Mouse (Mus musculus): ENCODE data around the gene Prkag2. TPM values are rescaled to one million over a fixed set of nuclear protein-coding genes. Genes with fewer than 3 reads are reported as not detected.

Gene Prkag2
- polyA plus RNA-seq, 1 experiment: 6.2 TPM

GRCm38 (mm10) chr5:25122534-25122933, 22.1 kb upstream of the Prkag2 start:
- H3K79me3 ChIP-seq (ENCODE audit: low read depth): no peaks in the 10 kb centered on the region
- no peak overlapping the region for H3K4me3 ChIP-seq (ENCODE audit: insufficient read depth, poor library complexity, severe bottlenecking)
- no peak overlapping the region for H3ac ChIP-seq (ENCODE audit: control insufficient read depth, insufficient read length, low read depth)
- H3K36me3 ChIP-seq (ENCODE audit: control insufficient read depth, insufficient read depth): no peaks in the 10 kb centered on the region
- no peaks in the 10 kb centered on the region for H3K79me2 ChIP-seq (ENCODE audit: control insufficient read depth, insufficient read depth)
- no peaks in the 10 kb centered on the region for H3K27me3 ChIP-seq (ENCODE audit: control insufficient read depth, insufficient read depth, insufficient read length)
- TF ChIP-seq MAX (IDR thresholded peaks at IDR 0.05) (no peak), FOSL1 (IDR thresholded peaks at IDR 0.05; ENCODE audit: insufficient read depth, low read length, poor library complexity, severe bottlenecking) (no peak), CTCF (IDR thresholded peaks at IDR 0.05; ENCODE audit: control insufficient read depth, insufficient read depth, insufficient read length) (no peak), MYOD1 (IDR thresholded peaks at IDR 0.05; ENCODE audit: control insufficient read depth, insufficient read length, low read depth) (no peak), USF1 (IDR thresholded peaks at IDR 0.05; ENCODE audit: low read depth) (no peak), MYOG (IDR thresholded peaks at IDR 0.05; ENCODE audit: control insufficient read depth, extremely low read depth, insufficient read length) (no peak), CEBPB (IDR thresholded peaks at IDR 0.05; ENCODE audit: low read depth) (no peak)

DNA sequence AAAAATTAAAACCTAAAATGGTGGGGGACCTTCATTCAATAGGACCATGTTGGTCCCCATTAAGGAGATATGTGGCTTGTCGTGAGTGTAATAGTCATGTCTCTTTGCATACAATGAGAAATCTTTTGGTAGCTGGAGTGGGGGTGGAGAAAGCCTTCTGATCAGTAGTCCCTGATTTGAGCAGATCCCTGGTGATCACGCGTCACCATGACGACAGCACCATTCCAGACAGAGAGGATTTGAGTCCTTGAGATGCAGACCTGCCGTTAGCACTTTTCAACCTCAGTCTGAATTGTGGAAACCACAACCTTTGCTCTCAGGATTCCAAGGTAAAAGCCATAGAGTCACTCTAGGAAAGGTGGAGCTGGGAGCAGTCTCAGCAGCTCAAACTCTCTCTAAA, 18.7 kb upstream of the Prkag2 start:
- Histone ChIP-seq H3ac (ENCODE audit: control insufficient read depth, insufficient read length, low read depth) (no peak overlapping the region), H3K27me3 (ENCODE audit: control insufficient read depth, insufficient read depth, insufficient read length) (no peaks in the 10 kb centered on the region), H3K36me3 (ENCODE audit: control insufficient read depth, insufficient read depth) (no peaks in the 10 kb centered on the region), H3K79me3 (ENCODE audit: low read depth) (no peaks in the 10 kb centered on the region), H3K79me2 (ENCODE audit: control insufficient read depth, insufficient read depth) (no peaks in the 10 kb centered on the region), H3K4me3 (ENCODE audit: insufficient read depth, poor library complexity, severe bottlenecking) (no peak overlapping the region)
- TF ChIP-seq FOSL1 (IDR thresholded peaks at IDR 0.05; ENCODE audit: insufficient read depth, low read length, poor library complexity, severe bottlenecking): no peak
- no peak for TF ChIP-seq MYOG (IDR thresholded peaks at IDR 0.05; ENCODE audit: control insufficient read depth, extremely low read depth, insufficient read length)
- TF ChIP-seq MYOD1 (IDR thresholded peaks at IDR 0.05; ENCODE audit: control insufficient read depth, insufficient read length, low read depth): no peak
- no peak for TF ChIP-seq MAX (IDR thresholded peaks at IDR 0.05)
- TF ChIP-seq CEBPB (IDR thresholded peaks at IDR 0.05; ENCODE audit: low read depth): no peak
- TF ChIP-seq CTCF (IDR thresholded peaks at IDR 0.05; ENCODE audit: control insufficient read depth, insufficient read depth, insufficient read length): no peak
- no peak for TF ChIP-seq USF1 (IDR thresholded peaks at IDR 0.05; ENCODE audit: low read depth)

DNA sequence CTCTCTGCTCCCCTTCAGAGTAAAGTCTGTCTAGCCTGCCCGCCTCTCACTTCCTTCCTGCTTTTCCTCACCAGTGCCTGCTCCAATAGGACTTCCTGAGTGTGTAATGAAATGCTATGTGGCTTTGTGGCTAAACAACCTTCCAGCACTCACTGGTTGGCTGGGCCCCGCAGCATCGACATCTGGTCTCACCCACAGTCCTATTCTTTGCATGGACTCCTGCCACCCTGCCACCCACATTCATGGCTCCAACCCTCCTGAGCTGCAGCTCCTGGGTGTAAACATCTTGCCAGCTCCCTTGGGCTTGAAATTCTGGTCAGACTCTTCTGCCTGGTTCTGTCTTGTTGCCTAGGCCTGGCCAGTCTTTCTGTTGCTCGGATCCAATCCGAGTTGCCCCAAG, 15.6 kb upstream of the Prkag2 start:
- no peak overlapping the region for H3ac ChIP-seq (ENCODE audit: control insufficient read depth, insufficient read length, low read depth)
- TF ChIP-seq CEBPB (IDR thresholded peaks at IDR 0.05; ENCODE audit: low read depth) (no peak), MYOG (IDR thresholded peaks at IDR 0.05; ENCODE audit: control insufficient read depth, extremely low read depth, insufficient read length) (no peak), FOSL1 (IDR thresholded peaks at IDR 0.05; ENCODE audit: insufficient read depth, low read length, poor library complexity, severe bottlenecking) (no peak), MYOD1 (IDR thresholded peaks at IDR 0.05; ENCODE audit: control insufficient read depth, insufficient read length, low read depth) (no peak), CTCF (IDR thresholded peaks at IDR 0.05; ENCODE audit: control insufficient read depth, insufficient read depth, insufficient read length) (no peak), MAX (IDR thresholded peaks at IDR 0.05) (no peak), USF1 (IDR thresholded peaks at IDR 0.05; ENCODE audit: low read depth) (no peak)
- H3K79me3 ChIP-seq (ENCODE audit: low read depth): no peaks in the 10 kb centered on the region
- H3K36me3 ChIP-seq (ENCODE audit: control insufficient read depth, insufficient read depth): no peaks in the 10 kb centered on the region
- no peaks in the 10 kb centered on the region for H3K79me2 ChIP-seq (ENCODE audit: control insufficient read depth, insufficient read depth)
- no peak overlapping the region for H3K4me3 ChIP-seq (ENCODE audit: insufficient read depth, poor library complexity, severe bottlenecking)
- peaks cover under 1% of the 10 kb centered on the region for H3K27me3 ChIP-seq (ENCODE audit: control insufficient read depth, insufficient read depth, insufficient read length)

- H3K79me2 ChIP-seq (ENCODE audit: control insufficient read depth, insufficient read depth): no peaks in the 10 kb centered on the region
- H3K4me3 ChIP-seq (ENCODE audit: insufficient read depth, poor library complexity, severe bottlenecking): no peak overlapping the region
- H3K27me3 ChIP-seq (ENCODE audit: control insufficient read depth, insufficient read depth, insufficient read length): peaks cover 8% of the 10 kb centered on the region
- no peak for TF ChIP-seq MAX (IDR thresholded peaks at IDR 0.05)
- TF ChIP-seq CEBPB (IDR thresholded peaks at IDR 0.05; ENCODE audit: low read depth): no peak
- TF ChIP-seq USF1 (IDR thresholded peaks at IDR 0.05; ENCODE audit: low read depth): no peak
- no peak for TF ChIP-seq FOSL1 (IDR thresholded peaks at IDR 0.05; ENCODE audit: insufficient read depth, low read length, poor library complexity, severe bottlenecking)
- TF ChIP-seq CTCF (IDR thresholded peaks at IDR 0.05; ENCODE audit: control insufficient read depth, insufficient read depth, insufficient read length): no peak
- no peak for TF ChIP-seq MYOG (IDR thresholded peaks at IDR 0.05; ENCODE audit: control insufficient read depth, extremely low read depth, insufficient read length)
- no peak for TF ChIP-seq MYOD1 (IDR thresholded peaks at IDR 0.05; ENCODE audit: control insufficient read depth, insufficient read length, low read depth)
- H3K36me3 ChIP-seq (ENCODE audit: control insufficient read depth, insufficient read depth): no peaks in the 10 kb centered on the region
- H3K79me3 ChIP-seq (ENCODE audit: low read depth): no peaks in the 10 kb centered on the region
- no peak overlapping the region for H3ac ChIP-seq (ENCODE audit: control insufficient read depth, insufficient read length, low read depth)
Observed at GRCm38 (mm10) chr5:25115216-25115615, 14.8 kb upstream of the Prkag2 start.

DNA sequence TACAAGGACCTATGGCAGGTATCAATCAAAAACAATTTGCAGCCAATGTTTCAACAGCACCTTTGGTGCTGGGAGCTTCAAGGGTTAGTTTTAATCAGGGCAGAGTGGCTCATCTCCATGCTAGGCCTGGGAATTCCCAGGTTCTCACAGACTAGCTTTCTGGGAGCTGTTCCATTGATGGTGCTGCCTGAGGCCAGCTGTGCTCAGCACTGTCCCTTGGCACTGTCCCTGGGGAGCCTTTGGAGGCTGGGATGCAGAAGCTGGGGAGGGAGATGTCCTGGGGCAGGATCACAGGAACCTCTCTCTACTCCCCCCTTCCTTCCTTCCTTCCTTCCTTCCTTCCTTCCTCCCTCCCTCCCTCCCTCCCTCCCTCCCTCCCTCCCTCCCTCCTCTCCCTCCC, 13.7 kb upstream of the Prkag2 start:
- Histone ChIP-seq H3ac (ENCODE audit: control insufficient read depth, insufficient read length, low read depth) (no peak overlapping the region), H3K79me2 (ENCODE audit: control insufficient read depth, insufficient read depth) (no peaks in the 10 kb centered on the region), H3K79me3 (ENCODE audit: low read depth) (no peaks in the 10 kb centered on the region), H3K27me3 (ENCODE audit: control insufficient read depth, insufficient read depth, insufficient read length) (peaks cover 9% of the 10 kb centered on the region), H3K36me3 (ENCODE audit: control insufficient read depth, insufficient read depth) (no peaks in the 10 kb centered on the region), H3K4me3 (ENCODE audit: insufficient read depth, poor library complexity, severe bottlenecking) (no peak overlapping the region)
- TF ChIP-seq FOSL1 (IDR thresholded peaks at IDR 0.05; ENCODE audit: insufficient read depth, low read length, poor library complexity, severe bottlenecking) (no peak), CEBPB (IDR thresholded peaks at IDR 0.05; ENCODE audit: low read depth) (no peak), MAX (IDR thresholded peaks at IDR 0.05) (no peak)

GRCm38 (mm10) chr5:25110314-25110713, 9.9 kb upstream of the Prkag2 start:
- H3ac ChIP-seq (ENCODE audit: control insufficient read depth, insufficient read length, low read depth): no peak overlapping the region
- TF ChIP-seq USF1 (IDR thresholded peaks at IDR 0.05; ENCODE audit: low read depth) (no peak), MYOG (IDR thresholded peaks at IDR 0.05; ENCODE audit: control insufficient read depth, extremely low read depth, insufficient read length) (no peak), MAX (IDR thresholded peaks at IDR 0.05) (no peak), CEBPB (IDR thresholded peaks at IDR 0.05; ENCODE audit: low read depth) (no peak), MYOD1 (IDR thresholded peaks at IDR 0.05; ENCODE audit: control insufficient read depth, insufficient read length, low read depth) (no peak), FOSL1 (IDR thresholded peaks at IDR 0.05; ENCODE audit: insufficient read depth, low read length, poor library complexity, severe bottlenecking) (no peak)
- no peaks in the 10 kb centered on the region for H3K36me3 ChIP-seq (ENCODE audit: control insufficient read depth, insufficient read depth)
- H3K79me2 ChIP-seq (ENCODE audit: control insufficient read depth, insufficient read depth): no peaks in the 10 kb centered on the region
- H3K27me3 ChIP-seq (ENCODE audit: control insufficient read depth, insufficient read depth, insufficient read length): peaks cover 17% of the 10 kb centered on the region
- H3K4me3 ChIP-seq (ENCODE audit: insufficient read depth, poor library complexity, severe bottlenecking): no peak overlapping the region
- no peaks in the 10 kb centered on the region for H3K79me3 ChIP-seq (ENCODE audit: low read depth)
